Mouse (Mus musculus) MEL (cell line): ENCODE results near the gene Tmem17. TPM values are rescaled to one million over a fixed set of nuclear protein-coding genes. Genes with fewer than 3 reads are reported as not detected.

ENCODE experiments used
- DNase-seq: peaks from one replicate; pipeline ENCODE4 v3.0.0; 2011; ENCODE audit warnings: low read depth, low spot score
- H3K27ac ChIP-seq: 2 replicates; pipeline ENCODE4 v1.5.1; 2012; ENCODE audit warnings: low read depth, mild to moderate bottlenecking, control low read depth, low read length, moderate library complexity; ENCODE audit not compliant: control insufficient read depth
- H3K27me3 ChIP-seq, 2 experiments: fragments of 150-350 bp in 1 of 2; sonication (generic) in 1 of 2; 2 replicates each; pipeline ENCODE4 v1.6.1; 2012; ENCODE audit warnings: low read length in 2 of 2, mild to moderate bottlenecking in 2 of 2, improper control_type of control experiment in 1 of 2, moderate library complexity in 1 of 2; ENCODE audit not compliant: insufficient read depth in 2 of 2, control insufficient read depth in 1 of 2
- H3K36me3 ChIP-seq, 2 experiments: 2 replicates each; pipeline ENCODE4 v1.6.1; 2012 to 2014; ENCODE audit warnings: low read length in 2 of 2, improper control_type of control experiment in 1 of 2, inconsistent platforms in 1 of 2, mild to moderate bottlenecking in 1 of 2; ENCODE audit not compliant: insufficient read depth in 2 of 2, control insufficient read depth in 1 of 2
- H3K4me1 ChIP-seq, 2 experiments: fragments of 150-350 bp in 1 of 2; sonication (generic) in 1 of 2; 2 replicates each; pipeline ENCODE4 v1.6.1; 2012; ENCODE audit warnings: low read length in 2 of 2, improper control_type of control experiment in 1 of 2, mild to moderate bottlenecking in 1 of 2; ENCODE audit not compliant: insufficient read depth in 2 of 2, control insufficient read depth in 1 of 2
- H3K4me3 ChIP-seq, 2 experiments: fragments of 150-350 bp in 1 of 2; sonication (generic) in 1 of 2; 2 replicates each; pipeline ENCODE4 v1.5.1; 2012; ENCODE audit warnings: low read depth in 2 of 2, low read length in 2 of 2, mild to moderate bottlenecking in 2 of 2, moderate library complexity in 2 of 2, control low read depth in 1 of 2, improper control_type of control experiment in 1 of 2; ENCODE audit not compliant: control insufficient read depth in 1 of 2, insufficient read depth in 1 of 2
- H3K79me2 ChIP-seq: 2 replicates; pipeline ENCODE4 v1.6.1; 2012; ENCODE audit warnings: mild to moderate bottlenecking, low read length, moderate library complexity; ENCODE audit not compliant: control insufficient read depth, poor library complexity, insufficient read depth
- H3K9ac ChIP-seq: 2 replicates; pipeline ENCODE4 v1.6.1; 2012; ENCODE audit warnings: low read depth, mild to moderate bottlenecking, control low read depth, low read length, moderate library complexity; ENCODE audit not compliant: control insufficient read depth, poor library complexity, severe bottlenecking
- H3K9me3 ChIP-seq: fragments of 150-350 bp; sonication (generic); replicated peaks from 2 replicates; pipeline ENCODE4 v1.6.1; 2012; ENCODE audit warnings: mild to moderate bottlenecking, low read length, improper control_type of control experiment, moderate library complexity; ENCODE audit not compliant: insufficient read depth
- E2F4 ChIP-seq: IDR thresholded peaks from 2 replicates; pipeline ENCODE4 v1.6.1; 2011; ENCODE audit warnings: low read depth, low read length, improper control_type of control experiment, borderline replicate concordance
- ELF1 ChIP-seq: IDR thresholded peaks from 2 replicates; pipeline ENCODE4 v1.6.1; 2014; ENCODE audit warnings: low read depth, mild to moderate bottlenecking, inconsistent platforms, low read length, improper control_type of control experiment, moderate library complexity
- EP300 ChIP-seq, 2 experiments: IDR thresholded peaks; 2 replicates each; pipeline ENCODE4 v1.6.1; 2011; ENCODE audit warnings: improper control_type of control experiment in 2 of 2, low read length in 2 of 2, low read depth in 1 of 2, mild to moderate bottlenecking in 1 of 2
- MAFK ChIP-seq: IDR thresholded peaks from 2 replicates; pipeline ENCODE4 v1.6.1; 2011; ENCODE audit warnings: low read depth, mild to moderate bottlenecking, low read length, improper control_type of control experiment, borderline replicate concordance
- NRF1 ChIP-seq: IDR thresholded peaks from 2 replicates; pipeline ENCODE4 v1.6.1; 2014; ENCODE audit warnings: low read depth, mild to moderate bottlenecking, inconsistent platforms, low read length, improper control_type of control experiment, moderate library complexity; ENCODE audit not compliant: poor library complexity, insufficient read depth, severe bottlenecking
- POLR2A ChIP-seq, 2 experiments: IDR thresholded peaks; 2 replicates each; pipeline ENCODE4 v1.6.1; 2011 to 2012; ENCODE audit warnings: low read length in 2 of 2, mild to moderate bottlenecking in 2 of 2, control low read depth in 1 of 2, improper control_type of control experiment in 1 of 2, low read depth in 1 of 2, moderate library complexity in 1 of 2; ENCODE audit not compliant: control insufficient read depth in 1 of 2, insufficient read depth in 1 of 2, poor library complexity in 1 of 2
- POLR2AphosphoS2 ChIP-seq: IDR thresholded peaks from 2 replicates; pipeline ENCODE4 v1.6.1; 2011; ENCODE audit warnings: low read length, improper control_type of control experiment
- POLR2AphosphoS5 ChIP-seq: IDR thresholded peaks from 2 replicates; pipeline ENCODE4 v1.6.1; 2012; ENCODE audit warnings: low read depth, borderline replicate concordance, mild to moderate bottlenecking, inconsistent platforms, low read length, moderate library complexity, mixed read lengths
- RAD21 ChIP-seq: IDR thresholded peaks from 2 replicates; pipeline ENCODE4 v1.6.1; 2011; ENCODE audit warnings: mild to moderate bottlenecking, low read depth, low read length, improper control_type of control experiment
- RCOR1 ChIP-seq: IDR thresholded peaks from 2 replicates; pipeline ENCODE4 v1.6.1; 2012; ENCODE audit warnings: low read depth, mild to moderate bottlenecking, inconsistent platforms, low read length, improper control_type of control experiment
- TAL1 ChIP-seq: IDR thresholded peaks from 2 replicates; pipeline ENCODE4 v1.6.1; 2012; ENCODE audit warnings: mild to moderate bottlenecking, inconsistent platforms, low read length, moderate library complexity, mixed read lengths
- USF1 ChIP-seq: IDR thresholded peaks from 2 replicates; pipeline ENCODE4 v1.6.1; 2014; ENCODE audit warnings: low read depth, mild to moderate bottlenecking, inconsistent platforms, low read length, improper control_type of control experiment, moderate library complexity
- ZMIZ1 ChIP-seq: IDR thresholded peaks from 2 replicates; pipeline ENCODE4 v1.6.1; 2012; ENCODE audit warnings: low read depth, mild to moderate bottlenecking, inconsistent platforms, low read length, improper control_type of control experiment, moderate library complexity
- ZNF384 ChIP-seq: IDR thresholded peaks from 2 replicates; pipeline ENCODE4 v1.6.1; 2012; ENCODE audit warnings: low read depth, mild to moderate bottlenecking, inconsistent platforms, low read length, improper control_type of control experiment
- polyA plus RNA-seq, 2 experiments: library from polyadenylated mRNA; stranded (reverse) in 1 of 2; unstranded in 1 of 2; fragments of >175 nt in 1 of 2; fragments of >200 nt in 1 of 2; gene quantifications; 2 replicates each; pipeline versions ENCODE4 v1.2.1 to v1.2.4; 2012; ENCODE audit warnings: low replicate concordance in 2 of 2, low read depth in 1 of 2; ENCODE audit not compliant: insufficient read length in 2 of 2, insufficient read depth in 1 of 2, missing spikeins in 1 of 2
- total RNA-seq: library from RNA; depleted of rRNA; stranded (reverse); fragments of 300-350 nt; gene quantifications from 2 replicates; pipeline ENCODE4 v1.2.3, GENCODE M21; 2012

Tmem17 gene
- total and polyA plus RNA-seq, 3 experiments = not detected

- H3K9ac ChIP-seq = no peak overlapping the region
Observed at GRCm38 (mm10) chr11:22481639-22482361, 30.1 kb upstream of the Tmem17 start.

DNA sequence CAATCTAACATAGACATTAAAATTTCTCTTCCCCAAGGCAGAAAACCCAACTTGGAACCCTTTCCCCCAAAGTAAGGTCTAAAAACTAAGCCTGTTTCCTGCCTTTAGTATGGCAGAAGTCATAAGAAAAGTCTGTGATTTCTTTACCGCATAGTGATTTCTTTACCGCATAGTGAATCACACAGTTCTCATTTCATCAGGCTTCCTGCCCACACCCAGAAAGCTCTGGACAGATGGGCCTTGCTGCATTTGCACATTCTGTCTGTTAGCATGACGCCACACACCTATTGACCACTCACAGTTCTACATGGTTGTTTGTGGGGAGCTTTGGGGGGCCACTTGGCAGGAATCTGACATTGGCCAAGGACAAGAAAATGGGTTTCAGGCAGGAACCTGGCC is 29.5 kb upstream of the Tmem17 start:
- no peak overlapping the region for H3K4me3 ChIP-seq
- no peak for TF ChIP-seq MAFK
- TF ChIP-seq, all 39 proteins: peak for 0
- H3K79me2 ChIP-seq = no peaks in the 10 kb centered on the region

More at GRCm38 (mm10) chr11:22481639-22482361, 30.1 kb upstream of the Tmem17 start:
- no peaks in the 10 kb centered on the region for H3K9me3 ChIP-seq
- no peaks in the 10 kb centered on the region for H3K4me1 ChIP-seq
- H3K27ac ChIP-seq = no peak overlapping the region
- no peak for DNase-seq
- H3K4me3 ChIP-seq = no peak overlapping the region
- peaks cover 0 to 3% of the 10 kb centered on the region in 2 experiments; a peak in 2 of 4 replicates for H3K27me3 ChIP-seq
- TF ChIP-seq RCOR1 (no peak), USF1 (no peak), TAL1 (no peak), POLR2A (IDR thresholded peaks at IDR 0.05; ENCODE audit: control insufficient read depth in 1 of 2, insufficient read depth in 1 of 2, low read depth in 1 of 2, low read length in 2 of 2, poor library complexity in 1 of 2) (no peak), RAD21 (no peak), NRF1 (no peak), EP300 (IDR thresholded peaks at IDR 0.05; ENCODE audit: low read depth in 1 of 2, low read length in 2 of 2) (no peak), POLR2AphosphoS2 (no peak), POLR2AphosphoS5 (no peak), ZMIZ1 (no peak), E2F4 (no peak), MAFK (no peak), ELF1 (no peak), ZNF384 (no peak)
- H3K36me3 ChIP-seq = no peaks in the 10 kb centered on the region
- H3K79me2 ChIP-seq = no peaks in the 10 kb centered on the region

More for the DNA sequence above, 29.5 kb upstream of the Tmem17 start:
- H3K9ac ChIP-seq = no peak overlapping the region
- no peaks in the 10 kb centered on the region for H3K36me3 ChIP-seq
- H3K27ac ChIP-seq = no peak overlapping the region
- H3K27me3 ChIP-seq = peaks cover 0 to 3% of the 10 kb centered on the region in 2 experiments; a peak in 2 of 4 replicates
- no peaks in the 10 kb centered on the region for H3K9me3 ChIP-seq
- H3K4me1 ChIP-seq = no peaks in the 10 kb centered on the region
- no peak for DNase-seq
